Mouse (Mus musculus) neural tube, embryonic 15.5 days (tissue): ENCODE results near the gene Sla2. TPM values are rescaled to one million over a fixed set of nuclear protein-coding genes. Genes with fewer than 3 reads are reported as not detected.
"Not testable (repeated sequence)": the region's sequence is repeated elsewhere in the genome, so short reads cannot be mapped to it uniquely, and the experiment has no call there.

Experiments
- ATAC-seq: fragments of 200-750 bp; cut with Nextera tagmentation; 2 replicates; pipeline ENCODE4 v1.8.0; 2017; ENCODE audit warnings: mild to moderate bottlenecking, moderate TSS enrichment, moderate library complexity; ENCODE audit not compliant: low FRiP score
- H3K27ac ChIP-seq: fragments of 300-500 bp; sonication (generic); replicated peaks from 2 replicates; pipeline ENCODE4 v1.5.1; 2015; ENCODE audit warnings: mild to moderate bottlenecking, inconsistent platforms
- H3K27me3 ChIP-seq: fragments of 300-500 bp; sonication (generic); replicated peaks from 2 replicates; pipeline ENCODE4 v1.6.1; 2015; ENCODE audit warnings: inconsistent platforms
- H3K36me3 ChIP-seq: fragments of 300-500 bp; sonication (generic); 2 replicates; pipeline ENCODE4 v1.6.1; 2015; ENCODE audit warnings: inconsistent platforms
- H3K4me1 ChIP-seq: fragments of 300-500 bp; sonication (generic); 2 replicates; pipeline ENCODE4 v1.6.1; 2015; ENCODE audit warnings: inconsistent platforms
- H3K4me2 ChIP-seq: fragments of 300-500 bp; sonication (generic); 2 replicates; pipeline ENCODE4 v1.6.1; 2015; ENCODE audit warnings: inconsistent platforms, mild to moderate bottlenecking, moderate library complexity
- H3K4me3 ChIP-seq: fragments of 300-500 bp; sonication (generic); replicated peaks from 2 replicates; pipeline ENCODE4 v1.5.1; 2015; ENCODE audit warnings: mild to moderate bottlenecking, inconsistent platforms
- H3K9ac ChIP-seq: fragments of 300-500 bp; sonication (generic); replicated peaks from 2 replicates; pipeline ENCODE4 v1.6.1; 2015; ENCODE audit warnings: mild to moderate bottlenecking, inconsistent platforms
- H3K9me3 ChIP-seq: fragments of 300-500 bp; sonication (generic); replicated peaks from 2 replicates; pipeline ENCODE4 v1.6.1; 2016; ENCODE audit warnings: inconsistent platforms
- WGBS: fragments of 180-500 bp; shearing (Covaris S2); methylation state at CpG from one replicate; pipeline ENCODE4 v1.1.7; 2015; ENCODE audit warnings: mixed read lengths; 5-methylcytosine and 5-hydroxymethylcytosine counted together
- polyA plus RNA-seq: library from polyadenylated mRNA; unstranded; fragments of >200 nt; fragmentation: Nextera tagmentation; extraction: Ambion mirVana; gene quantifications from 2 replicates; pipeline ENCODE4 v1.2.1, GENCODE M21; 2015

The Sla2 gene
- 0.22 and 7.3 TPM in 2 replicates for polyA plus RNA-seq

DNA sequence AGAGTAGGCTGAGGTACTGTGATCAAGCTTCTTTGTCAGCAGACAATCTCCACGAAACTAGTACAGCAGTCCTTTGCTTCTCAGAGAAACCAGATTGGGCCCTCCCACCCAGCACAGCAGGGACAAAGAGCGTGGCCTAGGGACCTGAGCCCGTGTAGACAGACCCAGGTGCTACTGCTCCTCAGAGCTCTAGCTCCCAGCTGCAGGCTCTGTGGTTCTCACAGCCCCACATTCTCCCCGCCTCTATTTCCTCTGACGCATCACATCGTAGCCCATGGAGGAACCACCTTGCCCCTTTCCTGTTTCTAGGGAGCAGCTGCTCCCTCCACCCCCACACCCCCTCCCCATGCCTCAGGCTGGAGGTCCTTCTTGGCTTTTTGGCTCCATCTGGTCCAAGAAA, at the start of gene Sla2:
Sla2 (minus strand) TSS at position 176 of the 400 bp plus-strand sequence.
- H3K27me3 ChIP-seq = no peaks in the 10 kb centered on the region

DNA sequence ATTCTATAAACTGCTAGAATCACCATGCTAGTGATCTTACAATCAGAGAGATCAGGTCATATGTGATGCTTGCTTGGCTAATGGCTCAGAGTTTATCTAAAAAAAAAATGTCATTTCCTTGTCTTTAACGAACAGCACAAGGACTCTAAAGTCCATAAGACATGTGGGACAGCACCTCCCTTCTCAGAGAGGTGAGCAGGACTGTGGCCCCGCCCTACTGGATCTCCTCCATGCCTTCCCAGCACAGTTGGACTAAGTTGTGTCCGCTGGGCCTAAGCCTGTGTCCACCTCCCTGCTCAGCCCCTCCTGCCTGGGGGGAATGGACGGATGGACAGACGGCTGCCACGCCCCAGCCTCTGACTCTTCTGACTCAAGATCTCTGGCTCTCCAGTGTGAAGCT, 48.0 kb upstream of the Sla2 start:
- H3K27me3 ChIP-seq = no peaks in the 10 kb centered on the region
- H3K9ac ChIP-seq = no peak overlapping the region
- 92% methylated on average over 6 of the region's 6 CpGs for WGBS
- H3K4me1 ChIP-seq = no peaks in the 10 kb centered on the region
- H3K36me3 ChIP-seq = peaks cover 54% of the 10 kb centered on the region
- ATAC-seq = no peak
- H3K4me2 ChIP-seq = no peak overlapping the region
- no peaks in the 10 kb centered on the region for H3K9me3 ChIP-seq
- no peak overlapping the region for H3K27ac ChIP-seq
- H3K4me3 ChIP-seq = no peak overlapping the region

More for the DNA sequence above, at the start of gene Sla2:
- no peak within 1 kb of the TSS for H3K4me2 ChIP-seq
- H3K9ac ChIP-seq = no peak within 1 kb of the TSS
- H3K4me3 ChIP-seq = no peak within 1 kb of the TSS
- no peak within 1 kb of the TSS for H3K27ac ChIP-seq
- H3K4me1 ChIP-seq = 0 out of 2 replicates have a peak, but pooled peaks cover 2% of the 10 kb centered on the region
- H3K9me3 ChIP-seq = no peaks in the 10 kb centered on the region
- ATAC-seq = no peak
- H3K36me3 ChIP-seq = no peaks in the 10 kb centered on the region
- 68% methylated on average over 6 of the region's 6 CpGs for WGBS

DNA sequence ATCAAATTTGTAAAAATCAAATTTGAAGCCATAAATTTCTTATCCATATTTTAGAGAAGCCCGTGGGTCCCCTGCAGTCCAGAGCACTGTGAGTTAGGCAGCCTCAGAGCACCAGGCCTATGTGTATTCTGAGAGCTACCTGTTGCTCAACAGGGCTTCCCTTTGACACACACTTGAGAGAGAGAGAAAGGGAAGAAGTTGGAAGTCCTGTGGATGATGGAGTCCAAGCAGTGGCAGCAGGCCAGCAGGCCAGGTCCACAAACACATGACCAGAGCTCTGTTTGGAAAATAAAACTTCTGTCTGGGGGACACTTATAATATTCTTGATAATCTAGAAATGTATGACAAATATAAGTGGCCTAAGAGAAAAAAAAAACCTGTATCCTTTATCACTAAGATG, 46.4 kb upstream of the Sla2 start:
- ATAC-seq = no peak
- Histone ChIP-seq H3K27ac (no peak overlapping the region), H3K4me1 (no peaks in the 10 kb centered on the region), H3K9me3 (no peaks in the 10 kb centered on the region), H3K36me3 (peaks cover 59% of the 10 kb centered on the region), H3K27me3 (no peaks in the 10 kb centered on the region), H3K4me3 (no peak overlapping the region), H3K9ac (no peak overlapping the region), H3K4me2 (no peak overlapping the region)
- WGBS = 90% methylated on average over 1 of the region's 1 CpGs

DNA sequence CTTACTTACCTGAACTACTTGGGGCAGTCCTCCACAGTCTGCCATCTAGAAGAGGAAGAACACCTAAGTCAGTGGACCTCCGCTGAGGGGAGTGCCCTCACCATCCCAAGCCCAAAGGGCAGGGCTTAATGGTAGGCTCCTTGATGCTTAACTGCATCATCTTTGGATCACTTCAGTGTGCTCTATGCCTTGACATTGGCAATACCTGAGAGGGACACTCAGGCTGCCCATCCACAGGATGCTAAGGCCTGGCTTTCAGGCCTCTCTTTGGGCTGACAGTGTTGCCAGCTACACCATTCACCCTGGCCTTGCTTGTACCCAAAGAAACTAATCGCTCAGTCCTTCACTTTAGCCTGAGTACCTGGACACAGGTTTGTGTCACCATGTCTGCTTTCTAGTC, 44.4 kb upstream of the Sla2 start:
- no peak overlapping the region for H3K9ac ChIP-seq

DNA sequence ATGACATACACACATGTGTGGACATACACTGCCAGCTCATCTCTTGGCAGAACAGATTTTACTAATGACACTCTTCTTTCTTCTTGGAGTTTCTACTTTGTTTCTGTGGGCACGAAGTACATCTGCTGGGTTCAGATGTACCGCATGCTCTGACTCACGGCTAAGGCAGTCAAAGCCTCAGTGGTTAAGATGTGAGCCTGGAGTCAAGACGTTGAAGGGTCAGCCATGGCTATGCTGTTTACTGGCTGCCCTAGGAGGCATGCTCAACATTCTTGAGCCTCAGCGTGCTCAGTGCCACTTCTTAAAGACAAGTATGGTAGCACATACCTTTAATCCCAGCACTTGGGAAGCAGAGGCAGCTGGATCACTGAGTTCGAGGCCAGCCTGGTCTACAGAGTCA, 43.6 kb upstream of the Sla2 start:
- peaks cover 51% of the 10 kb centered on the region for H3K36me3 ChIP-seq
- H3K9ac ChIP-seq = no peak overlapping the region
- no peak for ATAC-seq
- H3K4me2 ChIP-seq = no peak overlapping the region
- H3K4me3 ChIP-seq = no peak overlapping the region
- H3K9me3 ChIP-seq = no peaks in the 10 kb centered on the region
- H3K27ac ChIP-seq = no peak overlapping the region
- H3K4me1 ChIP-seq = no peaks in the 10 kb centered on the region
- no peaks in the 10 kb centered on the region for H3K27me3 ChIP-seq
- WGBS = 92% methylated on average over 6 of the region's 6 CpGs

More for the DNA sequence above, 44.4 kb upstream of the Sla2 start:
- no peak overlapping the region for H3K27ac ChIP-seq
- ATAC-seq = no peak
- H3K4me1 ChIP-seq = no peaks in the 10 kb centered on the region
- H3K9me3 ChIP-seq = no peaks in the 10 kb centered on the region
- no peaks in the 10 kb centered on the region for H3K27me3 ChIP-seq
- no peak overlapping the region for H3K4me2 ChIP-seq
- H3K36me3 ChIP-seq = peaks cover 55% of the 10 kb centered on the region
- WGBS = 98% methylated on average over 2 of the region's 2 CpGs
- no peak overlapping the region for H3K4me3 ChIP-seq

DNA sequence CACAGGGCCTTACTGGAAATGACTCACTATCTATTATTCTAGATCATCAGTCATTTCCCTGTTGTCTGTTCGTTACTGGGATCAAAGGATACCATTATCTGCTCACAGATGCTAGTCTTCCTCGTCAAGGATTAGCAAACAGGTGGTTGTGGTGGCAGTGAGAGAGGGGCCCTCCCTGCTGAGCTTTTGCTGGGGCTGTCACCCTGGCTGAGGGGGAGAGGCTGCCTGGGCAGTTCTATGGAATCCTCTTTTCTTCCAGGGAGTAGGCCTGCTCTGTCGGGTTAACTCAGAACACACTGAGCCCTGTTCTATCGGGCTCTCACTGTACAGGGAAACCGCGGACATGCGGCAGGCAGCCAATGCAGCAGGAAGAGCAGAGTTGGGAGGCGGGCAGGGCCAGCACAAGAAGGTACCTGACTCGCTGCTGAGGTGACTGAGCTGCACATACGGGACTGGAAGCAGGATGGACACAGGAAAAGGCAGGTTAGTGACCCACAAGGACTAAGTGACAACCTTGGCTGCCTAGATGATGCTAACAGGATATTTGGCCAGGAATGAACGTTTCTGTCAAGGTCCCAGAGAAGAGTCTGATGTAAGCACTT, 42.6 kb upstream of the Sla2 start:
- Histone ChIP-seq H3K9me3 (no peaks in the 10 kb centered on the region), H3K4me1 (no peaks in the 10 kb centered on the region), H3K36me3 (peaks cover 46% of the 10 kb centered on the region), H3K27me3 (no peaks in the 10 kb centered on the region), H3K4me3 (no peak overlapping the region), H3K4me2 (no peak overlapping the region), H3K27ac (no peak overlapping the region), H3K9ac (no peak overlapping the region)
- WGBS = 65% methylated on average over 11 of the region's 11 CpGs
- no peak for ATAC-seq

DNA sequence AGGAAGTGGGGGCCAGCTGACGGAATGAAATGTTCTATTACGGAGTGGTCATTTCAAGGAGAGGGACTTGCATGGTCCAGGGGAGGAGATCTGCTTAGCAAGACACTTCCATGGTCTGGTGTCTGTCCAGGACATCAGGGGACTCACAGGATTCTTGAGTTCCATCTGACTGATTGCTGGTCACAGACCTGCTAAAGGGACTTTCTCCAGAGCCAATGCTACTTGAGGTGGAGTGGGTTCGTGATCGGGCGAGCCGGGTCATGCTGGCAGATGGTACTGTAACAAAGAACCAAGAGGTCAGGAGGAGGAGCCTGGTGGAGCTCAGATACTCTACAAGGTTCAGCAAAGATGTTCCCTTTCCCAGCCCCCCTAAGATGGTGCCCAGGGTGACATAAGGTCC, 41.6 kb upstream of the Sla2 start:
- WGBS = 92% methylated on average over 6 of the region's 6 CpGs
- no peak for ATAC-seq

DNA sequence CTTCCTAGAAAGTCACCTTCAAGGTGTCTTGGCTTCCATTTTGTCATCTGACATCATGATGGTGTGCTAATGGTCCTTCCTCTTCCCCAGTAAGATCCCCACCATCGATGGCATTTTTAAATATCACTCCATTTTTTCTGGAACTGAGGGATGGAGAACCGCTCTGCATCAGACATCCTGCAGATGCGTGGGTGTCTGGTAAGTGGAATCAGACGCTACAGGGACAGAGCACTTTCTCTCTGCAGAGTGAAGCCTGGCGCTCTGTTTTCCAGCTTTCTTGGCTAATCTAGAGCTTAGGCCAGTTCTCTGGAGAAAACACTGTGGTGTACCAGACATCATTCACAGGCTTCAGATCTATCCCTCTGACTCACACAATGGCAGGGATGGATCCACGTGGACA, 40.7 kb upstream of the Sla2 start:
- H3K9me3 ChIP-seq = no peaks in the 10 kb centered on the region
- H3K27me3 ChIP-seq = no peaks in the 10 kb centered on the region
- no peak overlapping the region for H3K9ac ChIP-seq
- peaks cover 37% of the 10 kb centered on the region for H3K36me3 ChIP-seq
- 90% methylated on average over 6 of the region's 6 CpGs for WGBS
- H3K4me2 ChIP-seq = no peak overlapping the region
- no peak overlapping the region for H3K27ac ChIP-seq
- H3K4me3 ChIP-seq = no peak overlapping the region
- no peak for ATAC-seq
- no peaks in the 10 kb centered on the region for H3K4me1 ChIP-seq

More for the DNA sequence above, 41.6 kb upstream of the Sla2 start:
- no peak overlapping the region for H3K9ac ChIP-seq
- H3K27me3 ChIP-seq = no peaks in the 10 kb centered on the region
- no peak overlapping the region for H3K27ac ChIP-seq
- H3K4me1 ChIP-seq = no peaks in the 10 kb centered on the region
- H3K4me3 ChIP-seq = no peak overlapping the region
- H3K4me2 ChIP-seq = no peak overlapping the region
- no peaks in the 10 kb centered on the region for H3K9me3 ChIP-seq
- H3K36me3 ChIP-seq = peaks cover 46% of the 10 kb centered on the region

DNA sequence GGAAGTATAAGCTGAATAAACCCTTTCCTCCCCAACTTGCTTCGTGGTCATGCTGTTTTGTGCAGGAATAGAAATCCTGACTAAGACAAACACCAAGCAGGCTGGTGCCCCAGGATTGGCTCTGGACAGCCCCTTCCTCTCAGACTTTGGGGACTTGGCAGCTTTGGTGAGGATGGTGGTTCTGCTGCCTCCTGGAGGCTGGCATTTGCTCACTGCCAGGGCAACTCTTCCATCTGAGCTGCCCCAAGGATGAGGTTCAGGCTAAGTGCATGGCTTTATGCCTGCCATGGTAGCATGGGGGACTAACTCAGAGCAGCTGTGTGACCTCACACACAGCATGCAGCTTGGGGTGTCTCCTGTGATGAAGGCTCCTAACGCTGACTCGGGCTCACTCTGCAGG, 38.6 kb upstream of the Sla2 start:
- H3K27ac ChIP-seq, H3K9me3 ChIP-seq, H3K4me1 ChIP-seq, H3K9ac ChIP-seq, H3K27me3 ChIP-seq, ATAC-seq, H3K4me3 ChIP-seq, H3K4me2 ChIP-seq: not testable (repeated sequence)
- peaks cover 30% of the 10 kb centered on the region for H3K36me3 ChIP-seq
- WGBS = 93% methylated on average over 3 of the region's 3 CpGs

DNA sequence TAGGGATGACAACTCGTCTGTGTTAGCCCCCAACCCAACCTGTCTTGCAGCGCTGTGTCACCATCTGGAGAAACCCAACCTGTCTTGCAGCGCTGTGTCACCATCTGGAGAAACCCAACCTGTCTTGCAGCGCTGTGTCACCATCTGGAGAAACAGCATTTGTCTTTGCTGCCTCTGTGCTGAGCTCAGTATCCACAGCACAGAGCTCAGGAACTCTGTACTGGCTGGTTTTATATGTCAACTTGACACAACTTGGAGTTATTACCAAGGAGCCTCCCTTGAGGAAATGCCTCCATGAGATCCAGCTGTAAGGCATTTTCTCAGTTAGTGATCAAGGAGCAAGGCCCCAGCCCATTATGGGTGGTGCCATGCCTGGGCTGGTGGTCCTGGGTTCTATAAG, 38.1 kb upstream of the Sla2 start:
- 85% methylated on average over 4 of the region's 4 CpGs for WGBS
- H3K27ac ChIP-seq, H3K4me1 ChIP-seq, H3K27me3 ChIP-seq, H3K9me3 ChIP-seq, H3K9ac ChIP-seq, H3K4me3 ChIP-seq, ATAC-seq, H3K4me2 ChIP-seq: not testable (repeated sequence)
- peaks cover 24% of the 10 kb centered on the region for H3K36me3 ChIP-seq

DNA sequence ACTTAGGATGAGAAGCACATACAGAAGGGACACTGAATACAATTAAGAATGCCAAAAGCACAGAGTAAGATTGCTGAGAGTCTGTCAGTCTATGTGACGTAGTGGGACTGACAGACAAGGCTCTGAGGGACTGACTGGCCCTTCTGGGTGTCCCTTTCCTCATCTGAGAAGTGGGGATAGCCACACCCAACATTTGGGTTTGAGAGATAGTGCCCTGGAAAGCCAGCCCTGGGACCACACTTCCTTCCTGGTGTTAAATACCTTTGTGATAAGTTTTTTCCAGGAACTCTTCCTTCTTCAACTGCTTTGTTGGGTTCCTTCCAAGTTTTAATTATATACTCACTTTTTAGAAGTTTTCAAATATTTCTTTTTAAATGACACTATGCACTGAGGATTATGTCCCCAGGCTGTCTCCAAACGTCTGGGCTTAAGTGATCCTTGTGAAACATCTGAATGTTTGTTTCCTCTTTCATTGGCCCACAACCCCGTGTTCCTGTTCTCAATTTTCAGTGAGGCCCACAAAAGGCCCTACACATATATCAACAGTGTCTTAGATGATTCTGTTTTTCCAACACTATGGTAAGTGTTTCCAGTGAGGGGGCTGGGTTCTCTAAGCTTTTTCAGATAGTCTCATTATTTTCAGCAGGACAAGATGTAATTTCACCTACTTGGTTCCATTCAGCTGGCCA, 37.4 kb upstream of the Sla2 start:
- H3K4me1 ChIP-seq = no peaks in the 10 kb centered on the region
- peaks cover 19% of the 10 kb centered on the region for H3K36me3 ChIP-seq
- no peak overlapping the region for H3K9ac ChIP-seq
- no peak overlapping the region for H3K4me2 ChIP-seq
- no peak overlapping the region for H3K27ac ChIP-seq
- no peak for ATAC-seq
- H3K4me3 ChIP-seq = no peak overlapping the region
- H3K9me3 ChIP-seq = no peaks in the 10 kb centered on the region
- no peaks in the 10 kb centered on the region for H3K27me3 ChIP-seq
- 65% methylated on average over 3 of the region's 3 CpGs for WGBS

DNA sequence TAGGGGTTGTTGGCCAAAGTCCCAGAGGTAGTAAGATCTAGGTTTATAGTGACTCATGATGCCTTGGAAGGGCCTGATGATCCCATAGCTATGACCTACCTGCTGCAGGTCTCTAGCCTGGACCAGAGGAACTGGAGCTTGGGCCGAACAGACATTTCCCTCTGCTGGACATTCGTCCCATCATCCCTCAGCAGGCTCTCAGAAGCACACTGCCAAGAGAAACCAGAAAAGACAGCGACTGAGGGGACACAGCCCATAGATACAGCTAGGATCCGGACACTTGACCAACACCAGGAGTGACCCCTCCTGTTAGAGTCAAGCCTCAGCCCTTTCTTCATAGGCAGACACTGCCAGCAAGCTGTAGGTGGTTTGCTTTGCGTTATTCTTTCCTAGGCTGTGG, 36.1 kb upstream of the Sla2 start:
- WGBS = 84% methylated on average over 5 of the region's 5 CpGs
- Histone ChIP-seq H3K4me2 (no peak overlapping the region), H3K4me1 (no peaks in the 10 kb centered on the region), H3K9me3 (no peaks in the 10 kb centered on the region), H3K36me3 (peaks cover 12% of the 10 kb centered on the region; the same call in 1 of the 2 replicates), H3K27ac (no peak overlapping the region), H3K9ac (no peak overlapping the region), H3K4me3 (no peak overlapping the region), H3K27me3 (no peaks in the 10 kb centered on the region)
- no peak for ATAC-seq
